ENCODE assay signal across 8 mouse cellular contexts in the genomic region with DNA sequence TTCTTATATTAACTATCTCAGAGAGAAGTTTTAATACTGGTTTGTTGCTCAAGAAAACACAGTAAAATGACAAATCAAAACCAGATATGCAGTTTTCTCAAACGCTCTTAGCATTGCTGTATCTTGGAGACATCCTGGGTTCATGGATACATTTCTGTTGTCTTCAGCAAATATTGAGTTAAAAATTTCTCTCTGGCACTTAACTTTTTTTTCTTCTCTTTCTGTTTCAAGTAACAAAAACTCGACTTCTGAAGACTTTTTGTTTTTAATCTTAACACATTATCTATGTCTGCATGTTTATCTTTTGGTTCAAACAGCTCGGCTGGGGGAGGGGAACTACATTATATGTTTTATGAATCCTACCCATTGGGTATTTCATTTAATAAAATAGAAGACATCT. TPM values are rescaled to one million over a fixed set of nuclear protein-coding genes. Genes with fewer than 3 reads are reported as not detected.
DNase-seq lines count a peak whose midpoint lies in the region; ATAC-seq and TF ChIP-seq lines count a peak whose summit lies in the region.

No protein-coding gene starts in this region.

- H3K4me3 ChIP-seq in heart, embryonic 13.5 days, result peak overlapping the region; percentile 76
- peak overlapping the region; percentile 38 for H3K4me3 ChIP-seq in C2C12 (ENCODE audit: insufficient read depth, poor library complexity, severe bottlenecking)
- H3K4me3 ChIP-seq in forebrain, embryonic 10.5 days, result peak overlapping the region; percentile 90
- peak overlapping the region; percentile 92 for H3K4me3 ChIP-seq in liver, embryonic 11.5 days (ENCODE audit: low read depth, low read length)

- 2% methylated on average over 3 of the region's 3 CpGs for WGBS in heart, embryonic 13.5 days
- 9% methylated on average over 3 of the region's 3 CpGs for WGBS in forebrain, embryonic 10.5 days
- WGBS in liver, embryonic 11.5 days, result 3% methylated on average over 3 of the region's 3 CpGs

- H3K4me1 ChIP-seq in heart, embryonic 13.5 days, result peaks cover 33% of the 10 kb centered on the region
- peaks cover 45% of the 10 kb centered on the region for H3K4me1 ChIP-seq in forebrain, embryonic 10.5 days
- peaks cover 21% of the 10 kb centered on the region for H3K4me1 ChIP-seq in liver, embryonic 11.5 days (replicated peaks; ENCODE audit: control insufficient read depth, insufficient read depth, low read length)

- H3ac ChIP-seq in C2C12 (ENCODE audit: control insufficient read depth, insufficient read length, low read depth), result no peak overlapping the region

- no peaks in the 10 kb centered on the region for H3K27me3 ChIP-seq in heart, embryonic 13.5 days (replicated peaks)
- H3K27me3 ChIP-seq in C2C12 (ENCODE audit: control insufficient read depth, insufficient read depth, insufficient read length), result no peaks in the 10 kb centered on the region
- H3K27me3 ChIP-seq in forebrain, embryonic 10.5 days (ENCODE audit: poor library complexity, severe bottlenecking), result no peaks in the 10 kb centered on the region
- H3K27me3 ChIP-seq in liver, embryonic 11.5 days (replicated peaks; ENCODE audit: control insufficient read depth, insufficient read depth, low read length), result no peaks in the 10 kb centered on the region

- peak overlapping the region; percentile 81 for H3K4me2 ChIP-seq in heart, embryonic 13.5 days
- H3K4me2 ChIP-seq in liver, embryonic 11.5 days, result peak overlapping the region; percentile 77

- peak overlapping the region; percentile 92 for H3K27ac ChIP-seq in heart, embryonic 13.5 days (replicated peaks)
- peak overlapping the region; percentile 94 for H3K27ac ChIP-seq in forebrain, embryonic 10.5 days
- H3K27ac ChIP-seq in liver, embryonic 11.5 days (ENCODE audit: low read depth, low read length), result no peak overlapping the region

- ATAC-seq in heart, embryonic 13.5 days (ENCODE audit: extremely low read depth, insufficient number of reproducible peaks, low FRiP score, low TSS enrichment), result no peak
- ATAC-seq in liver, embryonic 11.5 days (replicated peaks; ENCODE audit: low FRiP score), result no peak
- no peak for ATAC-seq in frontal cortex, adult (ENCODE audit: low TSS enrichment)

- no peaks in the 10 kb centered on the region for H3K79me3 ChIP-seq in C2C12 (ENCODE audit: low read depth)

- no peak for DNase-seq in heart, adult 18-20 months
- no peak for DNase-seq in forebrain, embryonic 10.5 days (ENCODE audit: extremely low spot score, low spot score)
- no peak for DNase-seq in liver, embryonic 11.5 days (ENCODE audit: low spot score)
- no peak for DNase-seq in right cerebral cortex, postnatal 4 days
- DNase-seq in testis, postnatal 14 days (ENCODE audit: low spot score), result no peak

- peaks cover under 1% of the 10 kb centered on the region for H3K36me3 ChIP-seq in heart, embryonic 13.5 days
- no peaks in the 10 kb centered on the region for H3K36me3 ChIP-seq in C2C12 (ENCODE audit: control insufficient read depth, insufficient read depth)
- H3K36me3 ChIP-seq in forebrain, embryonic 10.5 days (replicated peaks), result no peaks in the 10 kb centered on the region
- H3K36me3 ChIP-seq in liver, embryonic 11.5 days (ENCODE audit: control insufficient read depth, insufficient read depth, low read length), result no peaks in the 10 kb centered on the region

- TF ChIP-seq CTCF in C2C12 (IDR thresholded peaks at IDR 0.05; ENCODE audit: control insufficient read depth, insufficient read depth, insufficient read length), result no peak

- no peaks in the 10 kb centered on the region for H3K9me3 ChIP-seq in heart, embryonic 13.5 days
- H3K9me3 ChIP-seq in forebrain, embryonic 10.5 days, result no peaks in the 10 kb centered on the region
- H3K9me3 ChIP-seq in liver, embryonic 11.5 days (ENCODE audit: control insufficient read depth, low read length), result no peaks in the 10 kb centered on the region

- peak overlapping the region; percentile 92 for H3K9ac ChIP-seq in heart, embryonic 13.5 days
- H3K9ac ChIP-seq in liver, embryonic 11.5 days (ENCODE audit: low read depth, low read length), result no peak overlapping the region

- H3K79me2 ChIP-seq in C2C12 (ENCODE audit: control insufficient read depth, insufficient read depth), result peaks cover 27% of the 10 kb centered on the region

TF ChIP-seq in C2C12, 6 proteins besides CTCF, POLR2A, EP300 and RAD21:
- TF ChIP-seq MYOD1 (IDR thresholded peaks at IDR 0.05; ENCODE audit: control insufficient read depth, insufficient read length, low read depth), result no peak
- TF ChIP-seq USF1 (IDR thresholded peaks at IDR 0.05; ENCODE audit: low read depth), result no peak
- no peak for TF ChIP-seq MAX (IDR thresholded peaks at IDR 0.05)
- no peak for TF ChIP-seq MYOG (IDR thresholded peaks at IDR 0.05; ENCODE audit: control insufficient read depth, extremely low read depth, insufficient read length)
- TF ChIP-seq FOSL1 (IDR thresholded peaks at IDR 0.05; ENCODE audit: insufficient read depth, low read length, poor library complexity, severe bottlenecking), result no peak
- no peak for TF ChIP-seq CEBPB (IDR thresholded peaks at IDR 0.05; ENCODE audit: low read depth)

RNA-seq across cellular contexts. Expression of a gene that starts 1.7 kb away (rescaled TPM):
- polyA plus RNA-seq in heart, embryonic 13.5 days (2015; fragmentation: Nextera tagmentation; extraction: Ambion mirVana), result 8.3 and 8.5 TPM in 2 replicates
- total RNA-seq in heart, adult 18-20 months (2021), result 10 to 100 TPM; 23.8 to 25.9 TPM
- 2.2 TPM for polyA plus RNA-seq in C2C12 (2012; fragmentation: generic; extraction: Trizol)
- polyA plus RNA-seq in forebrain, embryonic 10.5 days (2016; fragmentation: Nextera tagmentation; extraction: Ambion mirVana), result 7.4 and 7.9 TPM in 2 replicates
- 4.7 and 6.7 TPM in 2 replicates for polyA plus RNA-seq in liver, embryonic 11.5 days (2014; fragmentation: Nextera tagmentation; extraction: Ambion mirVana)

Comparison
In these comparisons a context has a peak if more than half of its experiments do, and no peak if none do; other contexts are left out.
1. H3K4me3 ChIP-seq: peak in every context shown above with its lines; median percentile 92 in liver, embryonic 11.5 days; 90 in forebrain, embryonic 10.5 days; 76 in heart, embryonic 13.5 days; 38 in C2C12.